ENCODE assay signal across 18 mouse cellular contexts in the genomic region with DNA sequence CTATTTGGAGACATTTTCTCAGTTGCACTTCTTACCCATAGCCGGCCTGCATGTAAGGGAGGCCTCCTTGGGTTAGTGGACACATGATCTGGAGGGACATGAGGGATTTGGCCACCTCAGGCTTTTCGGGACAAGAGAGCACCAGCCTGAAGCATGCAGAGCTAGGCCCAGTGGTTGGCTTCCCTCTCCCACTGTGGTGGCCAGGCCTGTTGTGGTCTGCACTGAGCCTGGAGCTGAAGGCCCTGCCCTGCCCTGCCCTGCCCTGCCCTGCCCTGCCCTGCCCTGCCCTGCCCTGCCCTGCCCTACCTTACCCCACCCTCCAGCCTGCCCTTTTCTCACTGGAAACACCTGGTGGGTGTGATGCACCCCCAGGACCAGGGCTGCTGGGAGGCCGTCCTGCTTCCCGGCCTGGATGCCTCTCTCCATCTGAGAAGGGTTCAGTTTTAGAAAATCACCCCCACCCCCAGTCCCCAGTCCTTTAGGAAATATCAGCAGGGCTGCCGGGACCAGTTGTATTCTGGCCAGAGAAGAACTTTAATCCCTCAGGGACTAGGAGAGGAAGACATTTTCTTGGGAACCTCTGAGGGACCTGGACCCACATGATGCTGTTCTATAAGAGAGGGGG. TPM values are rescaled to one million over a fixed set of nuclear protein-coding genes. Genes with fewer than 3 reads are reported as not detected.
A peak's percentile ranks its signal among the peaks of the same experiment; 100 is the strongest.
DNase-seq lines count a peak whose midpoint lies in the region; ATAC-seq and TF ChIP-seq lines count a peak whose summit lies in the region.
"Had no signal": no experiment of that assay in that cellular context is flagged by ENCODE, and none has a peak within 500 bp of the region (broad histone marks: within the 10 kb centered on the region; RNA-seq: fewer than 3 reads in every experiment).

No protein-coding gene starts in this region.

- H3K4me1 ChIP-seq in heart, embryonic 12.5 days (replicated peaks), result peaks cover 55% of the 10 kb centered on the region
- peaks cover 14% of the 10 kb centered on the region for H3K4me1 ChIP-seq in brown adipose tissue, adult 24 weeks (ENCODE audit: control insufficient read depth, insufficient read depth, insufficient read length, low read length)
- peaks cover 7% of the 10 kb centered on the region for H3K4me1 ChIP-seq in intestine, postnatal 0 days (replicated peaks; ENCODE audit: control insufficient read depth, insufficient read depth, low read length)

- H3K36me3 ChIP-seq in heart, embryonic 12.5 days, result peaks cover 62% of the 10 kb centered on the region
- H3K36me3 ChIP-seq in intestine, postnatal 0 days (ENCODE audit: control insufficient read depth, insufficient read depth), result peaks cover 43% of the 10 kb centered on the region

- intact Hi-C loops in heart, postnatal 25 days (cut with DNase I), result no loop called here

- H3K4me3 ChIP-seq in heart, embryonic 12.5 days, result no peak overlapping the region
- H3K4me3 ChIP-seq in layer of hippocampus, adult 2 months, result peak overlapping the region; percentile 27; the same call in 1 of the 2 replicates
- peak overlapping the region; percentile 19 for H3K4me3 ChIP-seq in brown adipose tissue, adult 24 weeks (ENCODE audit: insufficient read depth, low read depth, low read length)
- no peak overlapping the region for H3K4me3 ChIP-seq in intestine, postnatal 0 days (ENCODE audit: low read depth, low read length)
- H3K4me3 ChIP-seq: midbrain, embryonic 15.5 days; neural tube, embryonic 15.5 days had no signal

- DNase-seq in heart, postnatal 25 days (ENCODE audit: low spot score), result no peak
- DNase-seq in layer of hippocampus, adult 2 months (ENCODE audit: low spot score in 2 of 2), result no peak
- no peak for DNase-seq in layer of hippocampus, postnatal 36 days
- no peak for DNase-seq in urinary bladder, postnatal 14 days (ENCODE audit: low spot score)
- DNase-seq: adrenal gland, postnatal 36 days; cerebellum, adult 2 months; kidney, adult 2 months; kidney, postnatal 10 days; lung, embryonic 14.5 days; right cerebral cortex, postnatal 14 days had no signal

- H3K4me2 ChIP-seq in heart, embryonic 12.5 days, result peak overlapping the region; percentile 17; the same call in 1 of the 2 replicates
- peak overlapping the region; percentile 17; the same call in 1 of the 2 replicates for H3K4me2 ChIP-seq in intestine, postnatal 0 days (replicated peaks; ENCODE audit: low read depth)
- H3K4me2 ChIP-seq: liver, embryonic 11.5 days; midbrain, embryonic 15.5 days; neural tube, embryonic 15.5 days had no signal

- no peaks in the 10 kb centered on the region for H3K27me3 ChIP-seq in heart, embryonic 12.5 days (replicated peaks)
- no peaks in the 10 kb centered on the region for H3K27me3 ChIP-seq in intestine, postnatal 0 days (replicated peaks; ENCODE audit: control insufficient read depth, insufficient read depth, low read length)
- H3K27me3 ChIP-seq: midbrain, embryonic 15.5 days; neural tube, embryonic 15.5 days had no signal

- 0 out of 2 replicates have a peak overlapping the region, but pooled peaks have one; percentile 8 for H3K9ac ChIP-seq in heart, embryonic 12.5 days
- no peak overlapping the region for H3K9ac ChIP-seq in intestine, postnatal 0 days (ENCODE audit: low read depth, low read length)
- H3K9ac ChIP-seq: lung, embryonic 14.5 days; midbrain, embryonic 15.5 days; neural tube, embryonic 15.5 days had no signal

- ATAC-seq in heart, embryonic 12.5 days (ENCODE audit: insufficient number of reproducible peaks, low FRiP score), result no peak
- peak; percentile 32 for ATAC-seq in intestine, postnatal 0 days
- no peak for ATAC-seq in CD4-positive, CD25-positive, alpha-beta regulatory T cell, adult 4 months
- ATAC-seq: hindbrain, embryonic 16.5 days; midbrain, embryonic 15.5 days had no signal

- H3K27ac ChIP-seq in heart, embryonic 12.5 days (ENCODE audit: poor library complexity, severe bottlenecking), result no peak overlapping the region
- H3K27ac ChIP-seq in layer of hippocampus, adult 2 months, result peak overlapping the region; percentile 28; the same call in 1 of the 2 replicates
- H3K27ac ChIP-seq in brown adipose tissue, adult 24 weeks (replicated peaks; ENCODE audit: low read depth, low read length), result no peak overlapping the region
- H3K27ac ChIP-seq in intestine, postnatal 0 days (ENCODE audit: low read depth, low read length), result no peak overlapping the region
- H3K27ac ChIP-seq: midbrain, embryonic 15.5 days; neural tube, embryonic 15.5 days had no signal

- H3K9me3 ChIP-seq in heart, embryonic 12.5 days (replicated peaks), result no peaks in the 10 kb centered on the region
- no peaks in the 10 kb centered on the region for H3K9me3 ChIP-seq in intestine, postnatal 0 days (ENCODE audit: control insufficient read depth)
- H3K9me3 ChIP-seq: midbrain, embryonic 15.5 days; neural tube, embryonic 15.5 days had no signal

- 77% methylated on average over 5 of the region's 5 CpGs for WGBS in heart, embryonic 12.5 days
- 50% methylated on average over 5 of the region's 5 CpGs for WGBS in intestine, postnatal 0 days

- TF ChIP-seq CTCF in layer of hippocampus, adult 2 months (conservative IDR thresholded peaks at IDR 0.05), result no peak
- TF ChIP-seq CTCF in intestine, postnatal 0 days (IDR thresholded peaks at IDR 0.05; ENCODE audit: low read depth), result no peak

RNA-seq across cellular contexts. Expression of a gene that starts 5.5 kb away (rescaled TPM):
- polyA plus RNA-seq in heart, embryonic 12.5 days (2016; fragmentation: Nextera tagmentation; extraction: Ambion mirVana), result 33.2 and 36.6 TPM in 2 replicates
- 10 to 100 TPM; 63.2 to 65.0 TPM for total RNA-seq in heart, postnatal 25 days (2021)
- 100 to 1,000 TPM; 166 to 182 TPM for total RNA-seq in layer of hippocampus, adult 2 months (2021)
- total RNA-seq in layer of hippocampus, postnatal 36 days (2021), result 100 to 1,000 TPM; 159 to 174 TPM
- polyA plus RNA-seq in brown adipose tissue, adult 24 weeks (2012; ENCODE audit: insufficient read depth, insufficient read length, missing spikeins), result 32.6 and 33.2 TPM in 2 replicates
- polyA plus RNA-seq in intestine, postnatal 0 days (2015; fragmentation: Nextera tagmentation; extraction: Ambion mirVana), result 18.0 and 19.5 TPM in 2 replicates
- 1 to 10 TPM; 3.8 to 5.6 TPM for polyA plus RNA-seq in CD4-positive, CD25-positive, alpha-beta regulatory T cell, adult 4 months (2017; shearing (Covaris generic))

RNA-seq across cellular contexts. Expression of a gene that starts 16.0 kb away (rescaled TPM):
- polyA plus RNA-seq in heart, embryonic 12.5 days (2016; fragmentation: Nextera tagmentation; extraction: Ambion mirVana), result 0.67 and 0.87 TPM in 2 replicates
- total RNA-seq in heart, postnatal 25 days (2021), result under 1 TPM; 0.26 to 0.42 TPM
- 1 to 10 TPM; 2.3 to 2.4 TPM for total RNA-seq in layer of hippocampus, adult 2 months (2021)
- 1 to 10 TPM; 1.4 to 2.7 TPM for total RNA-seq in layer of hippocampus, postnatal 36 days (2021)
- polyA plus RNA-seq in brown adipose tissue, adult 24 weeks (2012; ENCODE audit: insufficient read depth, insufficient read length, missing spikeins), result 2.6 TPM in 1 of 2 replicates, not detected in the other
- polyA plus RNA-seq in intestine, postnatal 0 days (2015; fragmentation: Nextera tagmentation; extraction: Ambion mirVana), result 0.18 and 0.26 TPM in 2 replicates
- under 1 TPM in 1 of 2 experiments, not detected in 1; 0.46 TPM for polyA plus RNA-seq in CD4-positive, CD25-positive, alpha-beta regulatory T cell, adult 4 months (2017; shearing (Covaris generic))

RNA-seq across cellular contexts. Expression of a gene that starts 16.3 kb away (rescaled TPM):
- polyA plus RNA-seq in heart, embryonic 12.5 days (2016; fragmentation: Nextera tagmentation; extraction: Ambion mirVana), result 146 and 151 TPM in 2 replicates
- total RNA-seq in heart, postnatal 25 days (2021), result 10 to 100 TPM; 35.5 to 40.8 TPM
- total RNA-seq in layer of hippocampus, adult 2 months (2021), result 100 to 1,000 TPM; 125 to 132 TPM
- total RNA-seq in layer of hippocampus, postnatal 36 days (2021), result 100 to 1,000 TPM; 120 TPM
- polyA plus RNA-seq in brown adipose tissue, adult 24 weeks (2012; ENCODE audit: insufficient read depth, insufficient read length, missing spikeins), result 25.3 and 30.1 TPM in 2 replicates
- polyA plus RNA-seq in intestine, postnatal 0 days (2015; fragmentation: Nextera tagmentation; extraction: Ambion mirVana), result 71.9 and 73.0 TPM in 2 replicates
- polyA plus RNA-seq in CD4-positive, CD25-positive, alpha-beta regulatory T cell, adult 4 months (2017; shearing (Covaris generic)), result 100 to 1,000 TPM; 147 to 202 TPM

Comparison
In these comparisons a context has a peak if more than half of its experiments do, and no peak if none do; other contexts are left out.
1. H3K4me3 ChIP-seq: peak in layer of hippocampus, adult 2 months (single experiment) and brown adipose tissue, adult 24 weeks (single experiment); none in heart, embryonic 12.5 days (single experiment) and intestine, postnatal 0 days (single experiment).